8 mouse cellular contexts compared by ENCODE assay signal in genomic region chr17:47008506-47008905, GRCm38 (mm10). TPM values are rescaled to one million over a fixed set of nuclear protein-coding genes. Genes with fewer than 3 reads are reported as not detected.
DNase-seq lines count a peak whose midpoint lies in the region; ATAC-seq lines count a peak whose summit lies in the region.
"Had no signal": no experiment of that assay in that cellular context is flagged by ENCODE, and none has a peak within 500 bp of the region (broad histone marks: within the 10 kb centered on the region; RNA-seq: fewer than 3 reads in every experiment).

No protein-coding gene starts in this region.

- peak overlapping the region; percentile 93 for H3K4me2 ChIP-seq in forebrain, embryonic 16.5 days (ENCODE audit: low read length)
- H3K4me2 ChIP-seq in liver, embryonic 12.5 days, result peak overlapping the region; percentile 79
- H3K4me2 ChIP-seq in stomach, embryonic 16.5 days (ENCODE audit: low read depth, low read length), result peak overlapping the region; percentile 72

- H3K9ac ChIP-seq in forebrain, embryonic 16.5 days (replicated peaks; ENCODE audit: low read depth, low read length), result no peak overlapping the region
- H3K9ac ChIP-seq in liver, embryonic 12.5 days, result peak overlapping the region; percentile 97
- no peak overlapping the region; the same call in 1 of the 2 replicates for H3K9ac ChIP-seq in stomach, embryonic 16.5 days (ENCODE audit: low read length)

- peaks cover 28% of the 10 kb centered on the region for H3K36me3 ChIP-seq in megakaryocyte, embryonic 14.5 days (replicated peaks; ENCODE audit: low read length)
- H3K36me3 ChIP-seq in forebrain, embryonic 16.5 days (ENCODE audit: control insufficient read depth, insufficient read depth), result no peaks in the 10 kb centered on the region
- peaks cover 30% of the 10 kb centered on the region for H3K36me3 ChIP-seq in liver, embryonic 12.5 days
- H3K36me3 ChIP-seq in stomach, embryonic 16.5 days (ENCODE audit: control insufficient read depth, insufficient read depth, low read length), result 0 out of 2 replicates have a peak, but pooled peaks cover 2% of the 10 kb centered on the region

- 63% methylated on average over 8 of the region's 8 CpGs for WGBS in forebrain, embryonic 16.5 days
- 60% methylated on average over 8 of the region's 8 CpGs for WGBS in liver, embryonic 12.5 days (ENCODE audit: insufficient replicate concordance)
- 39% methylated on average over 8 of the region's 8 CpGs for WGBS in stomach, embryonic 16.5 days

- DNase-seq in adrenal gland, adult 18-20 months (ENCODE audit: low spot score in 2 of 2), result no peak
- DNase-seq in layer of hippocampus, adult 9-10 months (ENCODE audit: low spot score), result no peak
- DNase-seq: thymus, postnatal 25 days had no signal

- no peak for ATAC-seq in megakaryocyte, adult 5-6 weeks (ENCODE audit: poor library complexity, severe bottlenecking)
- ATAC-seq in forebrain, embryonic 16.5 days, result no peak
- ATAC-seq in liver, embryonic 12.5 days, result no peak
- ATAC-seq in stomach, embryonic 16.5 days (ENCODE audit: insufficient read depth, low FRiP score), result no peak

- H3K4me1 ChIP-seq in megakaryocyte, embryonic 14.5 days, result peaks cover 47% of the 10 kb centered on the region
- H3K4me1 ChIP-seq in forebrain, embryonic 16.5 days (replicated peaks; ENCODE audit: control insufficient read depth, insufficient read depth, low read length), result peaks cover 22% of the 10 kb centered on the region
- H3K4me1 ChIP-seq in liver, embryonic 12.5 days, result peaks cover 59% of the 10 kb centered on the region
- peaks cover 25% of the 10 kb centered on the region for H3K4me1 ChIP-seq in stomach, embryonic 16.5 days (ENCODE audit: control insufficient read depth, insufficient read depth, low read length)

- H3K27me3 ChIP-seq in megakaryocyte, embryonic 14.5 days (replicated peaks), result peaks cover under 1% of the 10 kb centered on the region
- no peaks in the 10 kb centered on the region; the same call in 1 of the 2 replicates for H3K27me3 ChIP-seq in forebrain, embryonic 16.5 days (replicated peaks; ENCODE audit: control insufficient read depth, insufficient read depth, low read length)
- H3K27me3 ChIP-seq in liver, embryonic 12.5 days (replicated peaks), result no peaks in the 10 kb centered on the region
- no peaks in the 10 kb centered on the region for H3K27me3 ChIP-seq in stomach, embryonic 16.5 days (ENCODE audit: control insufficient read depth, insufficient read depth, low read length)

- H3K27ac ChIP-seq in forebrain, embryonic 16.5 days (ENCODE audit: low read length), result no peak overlapping the region
- peak overlapping the region; percentile 95; the same call in 1 of the 2 replicates for H3K27ac ChIP-seq in liver, embryonic 12.5 days
- H3K27ac ChIP-seq in stomach, embryonic 16.5 days (ENCODE audit: low read length), result no peak overlapping the region

- no peaks in the 10 kb centered on the region for H3K9me3 ChIP-seq in megakaryocyte, embryonic 14.5 days
- no peaks in the 10 kb centered on the region for H3K9me3 ChIP-seq in forebrain, embryonic 16.5 days (ENCODE audit: control insufficient read depth, low read length)
- no peaks in the 10 kb centered on the region for H3K9me3 ChIP-seq in liver, embryonic 12.5 days (replicated peaks)
- H3K9me3 ChIP-seq in stomach, embryonic 16.5 days (replicated peaks; ENCODE audit: control insufficient read depth, low read length), result no peaks in the 10 kb centered on the region

- peak overlapping the region; percentile 99 for H3K4me3 ChIP-seq in megakaryocyte, embryonic 14.5 days (replicated peaks)
- H3K4me3 ChIP-seq in forebrain, embryonic 16.5 days (replicated peaks; ENCODE audit: low read length), result no peak overlapping the region
- H3K4me3 ChIP-seq in liver, embryonic 12.5 days, result peak overlapping the region; percentile 99
- H3K4me3 ChIP-seq in stomach, embryonic 16.5 days (replicated peaks; ENCODE audit: low read length), result peak overlapping the region; percentile 92

RNA-seq across cellular contexts. Expression of gene Ubr2, which starts 1.9 kb away (rescaled TPM):
- 3.5 and 4.8 TPM in 2 replicates for polyA plus RNA-seq in megakaryocyte, embryonic 14.5 days (2012; ENCODE audit: insufficient read depth, low replicate concordance)
- 37.4 and 38.2 TPM in 2 replicates for total RNA-seq in megakaryocyte, adult 5-6 weeks (2015)
- 24.2 and 32.5 TPM in 2 replicates for total RNA-seq in megakaryocyte, adult 5-6 weeks (2017)
- polyA plus RNA-seq in forebrain, embryonic 16.5 days (2015; fragmentation: Nextera tagmentation; extraction: Ambion mirVana), result 16.0 and 16.9 TPM in 2 replicates
- 15.6 and 16.1 TPM in 2 replicates for polyA plus RNA-seq in liver, embryonic 12.5 days (2016; fragmentation: Nextera tagmentation; extraction: Ambion mirVana)
- polyA plus RNA-seq in stomach, embryonic 16.5 days (2015; fragmentation: Nextera tagmentation; extraction: Ambion mirVana), result 12.4 and 14.4 TPM in 2 replicates
- 10 to 100 TPM; 62.1 to 87.8 TPM for total RNA-seq in adrenal gland, adult 18-20 months (2021)
